Mouse (Mus musculus) hindbrain, postnatal 0 days (tissue): ENCODE results near the gene Galc. TPM values are rescaled to one million over a fixed set of nuclear protein-coding genes. Genes with fewer than 3 reads are reported as not detected.

Experiments
- ATAC-seq: fragments of 200-750 bp; cut with Nextera tagmentation; 2 replicates; pipeline ENCODE4 v1.8.0; 2017; ENCODE audit warnings: mild to moderate bottlenecking, moderate TSS enrichment, moderate library complexity
- DNase-seq: peaks from one replicate; pipeline ENCODE4 v3.0.0-alpha.2; 2015; ENCODE audit warnings: low spot score
- H3K27ac ChIP-seq: fragments of 300-500 bp; sonication (generic); 2 replicates; pipeline ENCODE4 v1.5.1; 2014; ENCODE audit warnings: mild to moderate bottlenecking
- H3K27me3 ChIP-seq: fragments of 300-500 bp; sonication (generic); 2 replicates; pipeline ENCODE4 v1.6.1; 2014; ENCODE audit warnings: low read length, mixed read lengths; ENCODE audit not compliant: insufficient read depth
- H3K36me3 ChIP-seq: fragments of 300-500 bp; sonication (generic); 2 replicates; pipeline ENCODE4 v1.6.1; 2014; ENCODE audit warnings: low read length, mixed read lengths; ENCODE audit not compliant: insufficient read depth
- H3K4me1 ChIP-seq: fragments of 300-500 bp; sonication (generic); 2 replicates; pipeline ENCODE4 v1.6.1; 2014; ENCODE audit warnings: antibody characterized with exemption, low read length, mixed read lengths; ENCODE audit not compliant: insufficient read depth
- H3K4me2 ChIP-seq: fragments of 300-500 bp; sonication (generic); 2 replicates; pipeline ENCODE4 v1.6.1; 2014; ENCODE audit warnings: low read depth, mild to moderate bottlenecking, low read length, moderate library complexity, mixed read lengths
- H3K4me3 ChIP-seq: fragments of 300-500 bp; sonication (generic); 2 replicates; pipeline ENCODE4 v1.5.1; 2014; ENCODE audit warnings: low read length
- H3K9ac ChIP-seq: fragments of 300-500 bp; sonication (generic); replicated peaks from 2 replicates; pipeline ENCODE4 v1.6.1; 2014; ENCODE audit warnings: mild to moderate bottlenecking, low read length, moderate library complexity, mixed read lengths
- H3K9me3 ChIP-seq: fragments of 300-500 bp; sonication (generic); 2 replicates; pipeline ENCODE4 v1.6.1; 2016; ENCODE audit warnings: low read length, mixed read lengths
- CTCF ChIP-seq: IDR thresholded peaks from 2 replicates; pipeline ENCODE4 v1.5.1; 2016; ENCODE audit warnings: antibody characterized with exemption, control low read depth, low read depth
- WGBS: fragments of 180-500 bp; shearing (Covaris S2); extraction: QIAGEN DNeasy Blood & Tissue Kit; methylation state at CpG from one replicate; pipeline ENCODE4 v1.1.7; 2014; 5-methylcytosine and 5-hydroxymethylcytosine counted together
- polyA plus RNA-seq: library from polyadenylated mRNA; unstranded; fragments of >200 nt; fragmentation: Nextera tagmentation; extraction: Ambion mirVana; gene quantifications from 2 replicates; pipeline ENCODE4 v1.2.1, GENCODE M21; 2015
- total RNA-seq: library from RNA; depleted of rRNA; stranded (reverse); fragments of >200 nt; gene quantifications from 2 replicates; pipeline ENCODE4 v1.2.3, GENCODE M21; 2014

The Galc gene
- total and polyA plus RNA-seq, 2 experiments from 2014 or later, result 12.2 to 19.1 TPM

DNA sequence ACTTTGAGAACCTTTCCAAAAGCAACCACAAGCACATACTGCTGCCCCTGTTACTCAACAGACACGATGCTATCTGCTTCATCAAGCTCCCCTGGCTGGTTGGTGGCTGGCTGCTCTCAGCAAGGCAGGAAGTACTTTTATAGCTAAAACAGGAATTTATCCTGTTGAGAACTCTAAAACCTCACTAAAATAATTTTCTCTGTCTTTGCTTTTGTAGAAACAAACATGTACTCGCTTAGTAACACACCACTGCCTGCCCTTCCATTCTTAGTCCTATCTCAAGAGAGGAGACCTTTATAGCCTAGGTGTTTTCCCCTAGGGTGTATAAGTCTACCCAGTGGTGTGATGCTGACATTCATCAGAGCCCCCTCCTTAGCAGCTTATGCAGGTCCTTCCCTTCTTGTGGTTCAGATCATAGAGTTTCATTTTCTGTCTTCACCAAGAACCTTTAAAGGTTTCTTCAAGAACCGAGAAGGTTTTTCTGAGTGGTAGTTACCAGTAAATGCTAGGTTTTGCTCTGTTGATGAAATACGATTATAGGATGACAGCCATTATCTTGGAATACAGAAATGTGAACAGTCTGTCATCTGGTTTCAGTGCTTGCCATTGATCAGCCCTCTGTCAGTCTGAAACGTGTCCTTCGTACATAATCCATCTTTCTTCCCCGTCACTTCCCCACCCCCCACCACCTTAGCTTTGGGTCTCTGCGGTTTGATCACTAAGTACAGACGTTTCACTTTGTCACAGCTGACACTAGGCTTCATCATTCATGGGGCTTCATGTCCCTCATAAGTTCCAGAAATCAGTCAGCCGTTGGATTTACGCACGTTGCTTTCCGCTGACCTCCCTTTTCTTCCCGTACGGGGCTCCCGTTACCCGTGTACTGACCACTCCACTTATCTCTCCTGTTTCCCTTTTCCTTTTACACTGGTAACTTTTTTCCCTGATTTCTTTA is 10.8 kb upstream of the Galc start:
- 75% methylated on average over 17 of the region's 17 CpGs for WGBS
- H3K27me3 ChIP-seq, result no peaks in the 10 kb centered on the region
- DNase-seq (no peak), ATAC-seq (no peak)
- 0 out of 2 replicates have a peak overlapping the region, but pooled peaks have one; percentile 18 for H3K4me2 ChIP-seq
- no peak overlapping the region for H3K9ac ChIP-seq
- no peaks in the 10 kb centered on the region for H3K9me3 ChIP-seq
- H3K4me3 ChIP-seq, result no peak overlapping the region
- no peak for TF ChIP-seq CTCF
- H3K4me1 ChIP-seq, result no peaks in the 10 kb centered on the region
- H3K36me3 ChIP-seq, result no peaks in the 10 kb centered on the region
- H3K27ac ChIP-seq, result no peak overlapping the region

DNA sequence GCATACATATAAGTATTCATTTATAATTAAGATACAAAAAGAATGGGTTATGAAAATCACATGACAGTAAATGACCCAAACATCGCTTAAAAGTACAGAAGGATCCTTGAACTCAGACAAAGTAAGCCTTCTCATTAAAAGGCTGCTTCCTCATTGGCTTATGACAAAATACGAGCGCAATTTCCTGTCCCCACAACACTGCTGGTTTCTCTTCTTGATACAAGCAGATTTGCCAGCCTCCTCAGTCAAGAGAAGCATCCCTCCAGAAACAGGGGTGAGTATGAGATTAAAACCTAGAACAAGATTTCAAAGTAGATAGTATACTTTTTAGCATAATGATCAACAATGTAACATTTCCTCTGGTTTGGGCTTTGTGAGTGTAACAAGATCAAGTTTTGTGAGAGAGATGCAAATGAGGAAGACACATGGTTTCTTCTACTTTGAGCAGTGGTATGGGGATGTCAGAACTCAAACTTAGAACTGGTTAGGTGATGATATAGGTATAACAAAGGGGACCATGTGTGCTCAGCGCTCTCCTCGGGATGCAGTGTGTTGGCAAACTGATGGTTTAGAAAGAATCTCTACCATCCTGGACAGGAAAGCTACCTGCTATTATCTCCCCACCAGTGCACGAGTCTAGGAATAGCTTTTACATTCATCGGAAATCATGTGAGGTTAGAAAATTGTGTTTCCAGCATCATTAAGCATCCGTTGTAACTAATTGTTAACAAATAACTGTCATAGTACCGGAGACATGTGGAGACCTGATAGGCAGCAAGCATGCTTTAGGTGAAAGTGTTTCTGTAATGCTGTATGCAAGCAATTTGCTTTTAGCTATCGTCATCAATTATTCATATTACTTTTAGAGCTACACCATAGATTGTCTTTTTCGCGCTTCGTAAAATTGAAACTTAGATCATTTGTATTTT is 9.4 kb upstream of the Galc start, which contains the start of gene Gpr65:
Gene Gpr65 (plus strand): TSS at position 195 of the 929 bp plus-strand sequence.
- ATAC-seq (no peak), DNase-seq (no peak)
- no peaks in the 10 kb centered on the region for H3K36me3 ChIP-seq
- no peak for TF ChIP-seq CTCF
- H3K4me1 ChIP-seq, result no peaks in the 10 kb centered on the region
- no peak within 1 kb of the TSS for H3K9ac ChIP-seq
- no peaks in the 10 kb centered on the region for H3K9me3 ChIP-seq
- H3K4me2 ChIP-seq, result no peak within 1 kb of the TSS
- no peaks in the 10 kb centered on the region for H3K27me3 ChIP-seq
- 86% methylated on average over 13 of the region's 13 CpGs for WGBS
- H3K4me3 ChIP-seq, result no peak within 1 kb of the TSS
- H3K27ac ChIP-seq, result no peak within 1 kb of the TSS

DNA sequence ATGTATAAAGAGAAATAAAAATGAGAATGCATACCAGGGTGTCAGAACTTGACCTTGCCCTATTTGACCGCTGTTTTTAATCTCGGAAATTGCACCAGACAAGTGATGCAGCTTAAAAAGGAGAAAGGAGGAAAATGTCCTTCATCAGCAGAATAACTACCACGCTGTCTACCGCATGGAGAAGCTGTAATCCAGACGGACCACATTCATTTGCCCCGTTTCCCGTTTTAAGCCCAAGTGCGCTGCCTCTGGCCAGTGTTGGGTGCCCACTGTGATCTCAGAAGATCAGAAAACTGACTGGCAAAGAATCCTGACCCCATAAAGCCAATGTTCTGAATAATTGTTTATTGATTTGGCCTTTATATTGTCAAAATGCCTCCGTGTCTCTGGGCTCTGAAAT is 6.4 kb upstream of the Galc start:
- ATAC-seq, result no peak
- Histone ChIP-seq H3K9ac (no peak overlapping the region), H3K4me3 (no peak overlapping the region), H3K4me2 (no peak overlapping the region), H3K36me3 (no peaks in the 10 kb centered on the region), H3K27ac (no peak overlapping the region), H3K27me3 (no peaks in the 10 kb centered on the region), H3K9me3 (no peaks in the 10 kb centered on the region), H3K4me1 (no peaks in the 10 kb centered on the region)
- no peak for TF ChIP-seq CTCF
- no peak for DNase-seq
- 86% methylated on average over 9 of the region's 9 CpGs for WGBS

DNA sequence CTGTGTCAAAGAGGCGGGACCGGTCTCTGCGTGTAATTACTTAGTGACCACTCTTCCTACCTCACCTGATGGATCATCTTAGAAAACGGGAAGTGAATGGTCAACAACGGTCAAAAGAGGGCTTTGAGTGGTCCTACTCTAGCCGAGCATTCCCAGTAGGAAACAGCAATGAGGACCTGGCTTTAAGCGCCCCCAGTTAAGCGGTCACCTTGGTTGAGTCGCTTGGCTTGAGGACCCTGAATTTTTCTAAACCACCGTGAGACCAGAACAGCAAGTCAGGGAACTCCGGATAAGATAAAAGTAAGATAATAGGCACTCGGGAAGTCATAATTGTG is 226 bp upstream of the Galc start:
- Histone ChIP-seq H3K27ac (peak overlapping the region; percentile 97), H3K4me2 (peak overlapping the region; percentile 59), H3K36me3 (no peaks in the 10 kb centered on the region), H3K9me3 (no peaks in the 10 kb centered on the region), H3K4me1 (0 out of 2 replicates have a peak, but pooled peaks cover 6% of the 10 kb centered on the region), H3K4me3 (peak overlapping the region; percentile 87), H3K9ac (peak overlapping the region; percentile 94), H3K27me3 (no peaks in the 10 kb centered on the region)
- TF ChIP-seq CTCF, result no peak
- ATAC-seq, result no peak
- WGBS, result 5% methylated on average over 12 of the region's 12 CpGs
- no peak for DNase-seq

DNA sequence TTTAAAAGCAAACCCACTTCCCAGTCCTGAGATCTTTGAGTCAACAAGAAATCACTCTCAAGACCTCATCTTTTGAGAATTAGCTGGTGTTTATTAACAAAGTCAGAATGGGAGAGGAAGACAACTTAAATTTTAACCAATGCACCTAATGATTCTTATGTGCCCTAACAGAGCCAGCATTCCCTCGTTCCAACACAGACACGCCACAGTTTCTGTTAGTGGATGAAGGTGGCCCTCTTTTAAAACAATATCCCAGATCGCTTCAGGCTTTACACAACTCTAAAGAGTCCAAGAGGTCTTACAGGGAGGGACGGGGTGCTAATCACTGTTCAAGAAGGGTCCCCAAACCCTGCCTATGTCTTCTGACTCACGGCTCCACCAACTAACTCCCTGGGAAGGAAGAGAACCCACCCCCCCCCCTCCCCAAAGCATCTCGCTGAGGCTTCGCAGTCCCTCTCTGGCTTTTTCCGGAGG is 851 bp downstream of the Galc start:
- 0% methylated on average over 8 of the region's 8 CpGs for WGBS
- Histone ChIP-seq H3K36me3 (no peaks in the 10 kb centered on the region), H3K4me1 (0 out of 2 replicates have a peak, but pooled peaks cover 6% of the 10 kb centered on the region), H3K9ac (peak overlapping the region; percentile 94), H3K27me3 (no peaks in the 10 kb centered on the region), H3K4me2 (peak overlapping the region; percentile 59), H3K4me3 (peak overlapping the region; percentile 87), H3K27ac (peak overlapping the region; percentile 97), H3K9me3 (no peaks in the 10 kb centered on the region)
- DNase-seq (no peak), ATAC-seq (no peak; the same call in 1 of the 2 replicates)
- TF ChIP-seq CTCF, result no peak

DNA sequence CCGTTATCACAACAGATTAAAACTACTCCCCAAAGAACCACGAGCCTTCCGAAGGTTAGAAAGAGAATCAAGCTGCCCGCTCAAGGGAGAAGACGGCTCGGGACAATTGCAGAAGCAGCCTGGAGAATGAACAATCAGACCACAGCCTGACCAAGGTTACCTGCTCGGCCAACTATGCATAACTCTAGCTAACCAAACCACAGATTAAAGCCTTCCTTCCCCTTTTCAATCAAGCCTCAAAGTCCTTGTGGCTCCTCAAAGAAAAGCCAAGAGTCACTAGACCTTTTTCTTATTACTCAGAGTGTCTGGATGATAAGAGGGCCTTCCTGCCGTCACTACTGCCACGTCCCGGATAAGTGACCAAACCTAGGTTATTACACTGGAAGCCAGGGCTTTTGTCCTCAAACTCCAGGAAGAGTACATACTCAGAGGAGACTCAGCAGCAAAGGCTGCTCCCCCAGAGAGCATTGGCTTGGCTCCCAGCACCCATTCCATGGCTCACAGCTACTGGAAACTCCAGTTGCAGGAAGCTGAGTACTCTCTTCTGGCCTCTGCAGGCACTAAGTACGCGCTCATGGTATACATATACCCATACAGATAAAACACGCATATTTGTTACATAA is 3.8 kb downstream of the Galc start:
- Histone ChIP-seq H3K27ac (no peak overlapping the region), H3K9me3 (no peaks in the 10 kb centered on the region), H3K4me3 (no peak overlapping the region), H3K4me2 (no peak overlapping the region), H3K27me3 (no peaks in the 10 kb centered on the region), H3K36me3 (no peaks in the 10 kb centered on the region), H3K9ac (no peak overlapping the region), H3K4me1 (0 out of 2 replicates have a peak, but pooled peaks cover 6% of the 10 kb centered on the region)
- no peak for TF ChIP-seq CTCF
- WGBS, result 90% methylated on average over 13 of the region's 13 CpGs
- DNase-seq (no peak), ATAC-seq (no peak)
